Mouse (Mus musculus) cerebellum, adult 8-10 months (tissue): ENCODE data around the gene Man2b1.
"Not testable (repeated sequence)": the region's sequence is repeated elsewhere in the genome, so short reads cannot be mapped to it uniquely, and the experiment has no call there.

Source experiments
- DNase-seq: peaks from one replicate; pipeline ENCODE4 v3.0.0; 2022

Gene Man2b1

DNA sequence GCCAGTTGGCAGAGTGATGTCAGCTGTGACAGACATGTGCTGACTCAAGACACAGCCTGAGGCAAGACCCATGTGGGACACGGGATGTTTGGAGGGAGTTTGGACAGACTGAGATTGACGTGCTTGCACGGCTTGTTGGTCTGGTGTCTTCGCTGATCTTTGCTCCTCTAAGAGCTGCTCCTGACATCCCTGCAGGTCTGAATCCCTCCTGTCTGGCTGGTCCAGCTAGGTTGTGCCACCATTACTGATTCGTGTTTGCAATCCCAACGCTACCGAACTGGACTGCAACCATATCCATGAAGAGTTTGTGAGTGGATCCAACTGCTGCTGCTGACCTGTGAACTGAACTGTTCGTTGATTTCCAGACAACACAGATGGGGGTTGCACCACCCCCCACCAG is 40.6 kb downstream of the Man2b1 start:
- no peak for DNase-seq

DNA sequence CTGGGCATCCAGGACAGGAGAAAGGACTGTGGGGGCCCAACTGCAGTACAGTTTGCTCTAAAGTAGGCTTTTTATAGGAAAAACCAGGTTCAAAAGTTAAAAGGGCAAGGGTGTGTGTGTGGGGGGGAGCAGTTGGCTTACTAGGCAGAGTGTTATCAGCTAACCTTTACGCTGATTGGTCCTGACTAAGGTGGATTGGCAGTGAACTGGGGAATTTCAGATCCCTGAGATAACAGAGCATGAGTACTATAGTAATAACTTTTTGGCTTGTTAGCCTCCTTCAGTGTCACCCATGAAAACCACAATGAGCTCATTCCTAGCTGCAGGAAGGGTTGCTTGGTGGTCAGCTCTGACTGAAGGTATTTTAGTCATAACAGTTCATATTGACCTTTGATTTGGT is 49.3 kb downstream of the Man2b1 start:
- no peak for DNase-seq

DNA sequence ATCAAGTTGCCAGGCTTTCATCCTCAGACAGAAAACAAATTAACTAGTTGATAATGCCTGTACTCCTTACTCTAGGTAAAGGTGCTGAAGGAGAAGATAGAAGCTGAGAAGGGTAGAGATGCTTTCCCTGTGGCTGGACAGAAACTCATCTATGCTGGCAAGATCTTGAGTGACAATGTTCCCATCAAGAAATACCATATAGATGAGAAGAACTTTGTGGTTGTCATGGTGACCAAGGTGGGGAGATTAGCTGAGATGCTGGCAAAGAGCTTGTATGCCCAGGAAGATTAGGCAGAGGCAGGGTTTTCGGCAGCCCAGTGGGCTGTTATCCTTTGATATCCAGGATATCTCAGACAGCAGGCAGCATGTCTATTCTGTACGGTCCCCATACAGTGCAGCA is 52.6 kb downstream of the Man2b1 start:
- DNase-seq = not testable (repeated sequence)

DNA sequence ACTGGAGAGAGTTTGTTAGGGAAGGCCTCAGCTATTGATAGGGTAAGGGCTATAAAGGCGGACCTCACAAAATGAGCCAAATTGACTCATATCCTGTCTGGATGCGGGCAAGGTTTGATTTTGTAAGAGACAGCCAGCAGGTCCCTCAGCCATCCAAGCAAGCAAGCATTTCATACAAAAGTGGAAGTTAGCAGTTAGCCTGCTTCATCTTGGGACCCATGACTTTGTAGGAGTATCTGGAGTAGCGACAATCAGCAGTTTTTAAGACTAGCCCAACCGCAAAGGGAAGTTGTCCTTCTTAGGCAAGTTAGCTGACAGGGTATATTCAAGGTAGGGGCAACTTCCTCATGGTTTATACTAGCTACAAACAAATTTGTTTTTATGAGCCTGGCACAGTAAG is 59.4 kb downstream of the Man2b1 start:
- DNase-seq = no peak
